12 mouse cellular contexts compared by ENCODE assay signal in the genomic region with DNA sequence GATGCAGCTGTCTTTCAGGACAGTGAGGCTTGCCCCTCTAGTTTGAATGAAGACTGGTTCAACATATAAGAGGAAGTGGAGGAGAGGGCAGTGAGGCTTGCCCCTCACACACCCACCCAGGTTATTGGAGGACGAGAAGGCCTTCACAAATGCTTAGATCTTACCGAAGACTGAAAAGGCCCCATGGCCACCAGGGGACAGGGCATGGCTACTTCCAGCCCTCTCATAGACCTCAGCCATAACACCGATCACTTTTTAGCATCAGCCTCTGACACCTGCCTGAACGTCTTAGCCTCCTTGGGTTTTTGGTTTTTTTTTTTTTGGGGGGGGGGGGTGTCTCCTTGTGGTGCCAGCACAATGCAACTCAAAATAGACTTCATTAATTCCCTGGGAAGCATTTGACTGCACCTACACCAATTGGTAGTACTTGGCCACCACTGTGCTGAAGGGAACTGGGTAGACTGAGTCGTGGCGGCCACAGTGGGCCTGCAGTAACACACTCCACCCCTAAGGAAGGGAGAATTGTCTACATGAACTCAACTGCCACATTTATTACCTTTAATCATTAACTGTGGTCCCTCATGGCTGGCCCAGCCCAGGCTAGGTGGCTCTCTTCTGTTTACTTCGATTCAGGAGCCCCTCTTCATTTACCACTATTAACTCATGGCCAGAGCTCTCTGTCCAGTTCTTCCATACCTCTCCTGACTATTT. TPM values are rescaled to one million over a fixed set of nuclear protein-coding genes. Genes with fewer than 3 reads are reported as not detected.
"Had no signal": no experiment of that assay in that cellular context is flagged by ENCODE, and none has a peak within 500 bp of the region (broad histone marks: within the 10 kb centered on the region; RNA-seq: fewer than 3 reads in every experiment).

No protein-coding gene starts in this region.

- ATAC-seq: hindbrain, postnatal 0 days had no signal

- DNase-seq: kidney, adult 11 months; kidney, postnatal 14 days; left cerebral cortex, postnatal 4 days; lung, adult 18-20 months; midbrain, embryonic 14.5 days; right cerebral cortex, postnatal 14 days; thymus, postnatal 36 days had no signal

- H3K9me3 ChIP-seq: midbrain, embryonic 10.5 days; neural tube, embryonic 13.5 days had no signal

- H3K4me2 ChIP-seq: neural tube, embryonic 13.5 days had no signal

- H3K9ac ChIP-seq: neural tube, embryonic 13.5 days had no signal

- H3K36me3 ChIP-seq: neural tube, embryonic 13.5 days had no signal

- H3K27me3 ChIP-seq: neural tube, embryonic 13.5 days had no signal

- H3K4me1 ChIP-seq: midbrain, embryonic 10.5 days; neural tube, embryonic 13.5 days had no signal

- H3K4me3 ChIP-seq: midbrain, embryonic 10.5 days; myocyte; neural tube, embryonic 13.5 days had no signal

- H3K27ac ChIP-seq: hindbrain, postnatal 0 days; midbrain, embryonic 10.5 days; neural tube, embryonic 13.5 days had no signal

RNA-seq across cellular contexts. Expression of a gene that starts 25.1 kb away (rescaled TPM):
- total RNA-seq: left cerebral cortex, adult 18-20 months had no signal
